Mouse (Mus musculus): Measurements from ENCODE around the gene Tmem274. TPM values are rescaled to one million over a fixed set of nuclear protein-coding genes. Genes with fewer than 3 reads are reported as not detected.
"Not testable (repeated sequence)": the region's sequence is repeated elsewhere in the genome, so short reads cannot be mapped to it uniquely, and the experiment has no call there.

The Tmem274 gene
- polyA plus RNA-seq, 1 experiment: not detected

DNA sequence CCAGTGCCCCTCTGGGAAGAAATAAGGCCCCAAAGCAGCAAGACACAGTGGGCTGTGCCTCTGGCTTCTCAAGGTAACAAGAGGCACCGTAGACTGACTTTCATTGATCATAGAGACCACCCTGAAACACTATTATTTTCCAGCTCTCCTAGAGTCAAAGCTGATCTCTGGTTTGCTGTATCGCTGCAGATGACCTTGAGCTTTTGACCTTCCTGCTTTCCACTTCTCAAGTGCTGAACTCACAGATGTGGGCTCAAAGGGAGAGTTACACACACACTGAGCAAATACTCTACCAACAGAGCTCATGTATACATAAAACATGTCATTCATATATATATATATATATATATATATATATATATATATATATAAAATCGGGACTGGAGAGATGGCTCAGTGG, 26.5 kb upstream of the Tmem274 start:
- Histone ChIP-seq H3K4me1 (ENCODE audit: control insufficient read depth, insufficient read depth, low read length) (peaks cover 4% of the 10 kb centered on the region), H3K4me3 (ENCODE audit: insufficient read depth, low read depth, low read length) (no peak overlapping the region), H3K27ac (ENCODE audit: insufficient read depth, low read depth, low read length) (no peak overlapping the region)
- no peak for TF ChIP-seq POLR2A (IDR thresholded peaks at IDR 0.05; ENCODE audit: insufficient read depth, low read depth, low read length)
- no peak for TF ChIP-seq CTCF (IDR thresholded peaks at IDR 0.05; ENCODE audit: insufficient read depth, low read depth, low read length)
- WGBS: 79% methylated on average over 3 of the region's 3 CpGs

DNA sequence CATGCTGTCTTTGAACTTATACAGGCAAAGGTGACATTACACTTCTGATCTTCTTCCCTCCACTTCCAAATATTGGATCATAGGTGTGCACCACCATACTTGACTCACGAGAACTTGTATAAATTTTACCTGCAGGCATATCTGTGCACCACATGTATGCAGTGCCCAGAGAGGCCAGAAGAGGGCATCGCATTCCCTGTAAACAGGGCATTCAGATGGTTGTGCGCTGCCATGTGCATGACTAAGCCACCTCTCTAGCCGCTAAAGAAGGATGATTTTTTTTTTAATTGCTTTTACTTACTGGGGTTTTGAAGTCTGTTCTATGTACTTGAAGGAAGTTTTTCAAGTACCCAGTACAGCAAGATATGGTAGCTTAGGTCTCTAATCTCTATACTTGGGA, 23.5 kb upstream of the Tmem274 start:
- no peak for TF ChIP-seq CTCF (IDR thresholded peaks at IDR 0.05; ENCODE audit: insufficient read depth, low read depth, low read length)
- no peak for TF ChIP-seq POLR2A (IDR thresholded peaks at IDR 0.05; ENCODE audit: insufficient read depth, low read depth, low read length)
- WGBS: 77% methylated on average over 4 of the region's 4 CpGs

GRCm38 (mm10) chr4:149454263-149454662, 22.9 kb upstream of the Tmem274 start:
- no peaks in the 10 kb centered on the region for H3K4me1 ChIP-seq (ENCODE audit: control insufficient read depth, insufficient read depth, low read length)
- TF ChIP-seq CTCF (IDR thresholded peaks at IDR 0.05; ENCODE audit: insufficient read depth, low read depth, low read length) (no peak), POLR2A (IDR thresholded peaks at IDR 0.05; ENCODE audit: insufficient read depth, low read depth, low read length) (no peak)
- no peak overlapping the region for H3K27ac ChIP-seq (ENCODE audit: insufficient read depth, low read depth, low read length)
- no peak overlapping the region for H3K4me3 ChIP-seq (ENCODE audit: insufficient read depth, low read depth, low read length)
- WGBS: 81% methylated on average over 17 of the region's 17 CpGs

More for the DNA sequence above, 23.5 kb upstream of the Tmem274 start:
- no peaks in the 10 kb centered on the region for H3K4me1 ChIP-seq (ENCODE audit: control insufficient read depth, insufficient read depth, low read length)
- no peak overlapping the region for H3K4me3 ChIP-seq (ENCODE audit: insufficient read depth, low read depth, low read length)
- H3K27ac ChIP-seq (ENCODE audit: insufficient read depth, low read depth, low read length): no peak overlapping the region

- 75% methylated on average over 8 of the region's 8 CpGs for WGBS
- H3K27ac ChIP-seq (ENCODE audit: insufficient read depth, low read depth, low read length): no peak within 1 kb of the TSS
- no peaks in the 10 kb centered on the region for H3K4me1 ChIP-seq (ENCODE audit: control insufficient read depth, insufficient read depth, low read length)
- no peak within 1 kb of the TSS for H3K4me3 ChIP-seq (ENCODE audit: insufficient read depth, low read depth, low read length)
- TF ChIP-seq CTCF (IDR thresholded peaks at IDR 0.05; ENCODE audit: insufficient read depth, low read depth, low read length) (no peak), POLR2A (IDR thresholded peaks at IDR 0.05; ENCODE audit: insufficient read depth, low read depth, low read length) (no peak)
These were observed 22.3 kb upstream of the Tmem274 start, which contains the start of gene Rbp7 for GRCm38 (mm10) chr4:149454879-149455278. Gene Rbp7 (minus strand): TSS chr4:149454978.

DNA sequence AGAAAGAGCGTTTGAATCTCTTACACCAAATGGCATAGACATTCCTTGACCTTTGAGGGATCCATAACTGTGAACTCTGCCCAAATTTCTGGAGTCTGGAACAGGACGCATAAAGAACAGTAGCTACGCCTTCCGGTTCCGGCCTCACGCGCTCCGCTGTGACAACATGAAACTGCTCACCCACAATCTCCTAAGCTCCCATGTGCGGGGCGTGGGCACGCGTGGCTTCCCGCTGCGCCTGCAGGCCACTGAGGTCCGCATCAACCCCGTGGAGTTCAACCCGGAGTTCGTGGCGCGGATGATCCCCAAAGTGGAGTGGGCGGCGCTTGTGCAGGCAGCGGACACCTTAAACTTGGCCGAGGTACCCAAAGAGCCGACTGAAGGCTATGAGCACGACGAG, 20.0 kb upstream of the Tmem274 start:
- WGBS: 92% methylated on average over 27 of the region's 27 CpGs
- H3K4me1 ChIP-seq (ENCODE audit: control insufficient read depth, insufficient read depth, low read length); H3K4me3 ChIP-seq (ENCODE audit: insufficient read depth, low read depth, low read length); H3K27ac ChIP-seq (ENCODE audit: insufficient read depth, low read depth, low read length): not testable (repeated sequence)

DNA sequence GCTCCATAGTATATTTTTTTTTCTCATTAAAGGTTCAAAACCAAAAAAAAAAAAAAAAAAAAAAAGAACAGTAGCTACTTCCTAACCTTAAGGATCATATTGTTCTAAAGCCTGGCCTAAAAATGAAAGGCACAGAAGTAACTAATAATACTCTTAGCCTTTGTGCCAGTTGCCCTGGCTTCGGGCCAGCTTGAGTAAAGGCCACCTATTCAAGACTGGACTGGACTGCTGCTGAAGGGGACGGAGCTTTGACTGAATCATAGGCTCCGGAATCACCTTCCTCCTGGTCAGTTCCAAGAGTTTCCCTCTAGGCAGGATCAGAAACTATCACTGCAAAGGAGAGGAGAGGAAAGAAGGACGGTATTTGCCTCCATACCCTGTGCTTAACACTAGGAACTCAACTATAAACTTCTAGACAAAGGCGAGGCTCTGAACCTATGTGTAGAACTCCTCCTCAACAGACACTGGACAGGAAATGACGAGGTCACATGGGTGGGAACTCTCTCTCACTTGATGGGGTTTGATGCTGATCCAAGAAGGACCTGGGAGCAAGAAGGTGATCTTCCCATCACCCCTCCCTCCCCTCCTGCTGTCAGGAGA, 19.2 kb upstream of the Tmem274 start:
- WGBS: 60% methylated on average over 6 of the region's 6 CpGs
- Histone ChIP-seq H3K27ac (ENCODE audit: insufficient read depth, low read depth, low read length) (no peak overlapping the region), H3K4me1 (ENCODE audit: control insufficient read depth, insufficient read depth, low read length) (no peaks in the 10 kb centered on the region), H3K4me3 (ENCODE audit: insufficient read depth, low read depth, low read length) (no peak overlapping the region)
- TF ChIP-seq CTCF (IDR thresholded peaks at IDR 0.05; ENCODE audit: insufficient read depth, low read depth, low read length) (no peak), POLR2A (IDR thresholded peaks at IDR 0.05; ENCODE audit: insufficient read depth, low read depth, low read length) (no peak)

DNA sequence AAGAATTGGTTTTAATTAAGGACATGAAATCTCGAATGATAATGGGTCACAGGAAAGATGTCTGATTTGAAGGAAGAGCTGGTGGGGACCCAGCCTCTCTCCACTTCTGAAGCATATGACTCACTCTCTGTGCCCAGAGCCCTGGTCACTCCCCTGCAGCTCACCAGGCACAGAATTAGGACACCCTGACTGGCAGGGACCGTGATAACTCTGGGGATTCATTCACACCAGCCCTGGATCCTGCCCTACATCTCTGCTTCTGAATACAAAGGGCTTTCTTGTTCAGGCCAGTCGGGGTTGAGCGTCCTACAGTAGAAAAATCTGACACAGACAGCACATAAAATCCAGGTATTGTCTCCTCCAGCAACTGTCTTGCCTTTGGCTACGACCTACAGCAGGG, 18.7 kb upstream of the Tmem274 start:
- TF ChIP-seq POLR2A (IDR thresholded peaks at IDR 0.05; ENCODE audit: insufficient read depth, low read depth, low read length) (no peak), CTCF (IDR thresholded peaks at IDR 0.05; ENCODE audit: insufficient read depth, low read depth, low read length) (no peak)
- WGBS: 49% methylated on average over 5 of the region's 5 CpGs
- H3K27ac ChIP-seq (ENCODE audit: insufficient read depth, low read depth, low read length): no peak overlapping the region
- no peaks in the 10 kb centered on the region for H3K4me1 ChIP-seq (ENCODE audit: control insufficient read depth, insufficient read depth, low read length)
- no peak overlapping the region for H3K4me3 ChIP-seq (ENCODE audit: insufficient read depth, low read depth, low read length)

DNA sequence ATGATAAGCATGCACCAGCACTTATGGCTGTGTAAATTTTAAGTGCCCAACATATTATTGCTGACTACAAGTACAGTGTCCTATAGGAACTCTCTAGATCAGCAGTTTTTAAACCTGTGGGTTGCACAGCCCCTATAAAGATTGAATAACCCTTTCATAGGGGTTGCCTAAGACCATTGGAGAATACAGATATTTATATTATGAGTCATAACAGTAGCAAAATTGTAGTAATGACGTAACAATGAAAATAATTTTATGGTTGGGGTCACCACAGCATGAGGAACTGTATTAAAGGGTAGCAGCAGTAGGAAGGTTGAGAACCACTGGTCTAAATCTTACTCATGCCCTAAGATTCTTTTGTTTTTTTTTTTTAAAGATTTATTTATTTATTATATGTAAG, 17.8 kb upstream of the Tmem274 start:
- no peak overlapping the region for H3K4me3 ChIP-seq (ENCODE audit: insufficient read depth, low read depth, low read length)
- no peaks in the 10 kb centered on the region for H3K4me1 ChIP-seq (ENCODE audit: control insufficient read depth, insufficient read depth, low read length)
- 92% methylated on average over 1 of the region's 1 CpGs for WGBS
- TF ChIP-seq CTCF (IDR thresholded peaks at IDR 0.05; ENCODE audit: insufficient read depth, low read depth, low read length): no peak
- TF ChIP-seq POLR2A (IDR thresholded peaks at IDR 0.05; ENCODE audit: insufficient read depth, low read depth, low read length): no peak
- H3K27ac ChIP-seq (ENCODE audit: insufficient read depth, low read depth, low read length): no peak overlapping the region

GRCm38 (mm10) chr4:149460475-149460874, 16.7 kb upstream of the Tmem274 start:
- 95% methylated on average over 2 of the region's 2 CpGs for WGBS
- not testable (repeated sequence) for H3K4me3 ChIP-seq (ENCODE audit: insufficient read depth, low read depth, low read length); H3K4me1 ChIP-seq (ENCODE audit: control insufficient read depth, insufficient read depth, low read length); H3K27ac ChIP-seq (ENCODE audit: insufficient read depth, low read depth, low read length)
